Mouse (Mus musculus) megakaryocyte, embryonic 14.5 days (primary cell): ENCODE results near the gene Timeless.

Source experiments
- FLI1 ChIP-seq: IDR thresholded peaks from 2 replicates; pipeline ENCODE4 v1.6.1; 2012; ENCODE audit warnings: low read length, inconsistent platforms, mixed read lengths
- GATA1 ChIP-seq: IDR thresholded peaks from 3 replicates; pipeline ENCODE4 v1.6.1; 2012; ENCODE audit warnings: mixed read lengths, low read length, inconsistent platforms, borderline replicate concordance

- TF ChIP-seq GATA1 (no peak), FLI1 (no peak)
These were observed 43.5 kb upstream of the Timeless start for GRCm38 (mm10) chr10:128188242-128188877.
